Mouse (Mus musculus): ENCODE measurements around the gene Cacna1c.
A peak's percentile ranks its signal among the peaks of the same experiment; 100 is the strongest.

DNA sequence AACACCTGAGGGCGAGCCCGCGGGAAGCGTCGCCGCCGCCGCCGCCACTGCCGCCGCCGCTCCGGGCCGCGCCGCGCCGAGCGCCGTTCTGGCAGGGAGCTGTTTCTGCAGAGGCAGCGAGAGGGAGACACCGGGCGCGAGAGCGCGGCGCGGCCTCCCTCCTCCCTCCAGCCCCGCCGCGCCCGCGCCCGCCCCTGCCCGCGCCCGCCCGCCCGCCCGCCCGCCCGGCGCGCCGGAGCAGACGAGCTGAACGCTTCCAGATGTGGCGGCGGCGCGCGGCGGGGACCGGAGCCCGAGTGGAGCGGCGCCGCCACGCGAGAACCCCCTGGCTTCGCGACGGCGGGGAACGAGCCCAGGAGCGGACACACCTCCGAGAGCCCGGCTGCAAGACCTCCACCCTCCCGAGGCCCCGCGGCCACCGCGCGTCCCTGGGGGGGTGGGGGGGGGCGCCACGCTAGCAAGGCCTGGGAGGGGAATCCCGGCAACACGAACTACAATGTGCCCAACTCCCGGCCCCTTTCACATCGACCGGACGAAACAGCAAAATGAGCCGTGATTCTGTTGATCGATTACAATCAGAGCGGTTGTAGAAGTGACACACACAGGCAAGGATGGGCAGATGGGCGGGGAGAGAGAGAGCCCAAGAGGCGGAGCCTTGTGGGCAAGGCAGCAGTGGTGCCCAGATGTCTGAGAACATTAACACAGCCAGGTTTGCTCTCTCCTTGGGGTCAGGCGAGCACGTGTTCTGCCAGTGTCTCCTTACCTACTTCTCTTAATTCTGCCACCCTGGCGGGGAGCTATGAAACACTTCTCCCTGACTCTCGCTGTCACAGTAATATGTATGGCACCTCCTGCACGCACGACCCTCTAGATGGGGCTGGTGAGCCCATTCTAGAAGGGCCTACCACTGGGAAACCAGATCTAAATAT, 87.5 kb downstream of the Cacna1c start:
- peak; percentile 78 for TF ChIP-seq CTCF (IDR thresholded peaks at IDR 0.05; ENCODE audit: borderline replicate concordance, insufficient read depth, low read depth, low read length)
- TF ChIP-seq POLR2A (IDR thresholded peaks at IDR 0.05; ENCODE audit: borderline replicate concordance, insufficient read depth, low read length) = 0 out of 2 replicates have a peak, but pooled peaks have one; percentile 14
